Mouse (Mus musculus) liver, embryonic 14.5 days (tissue): Measurements from ENCODE around the gene Atpaf2.

Source experiments
- CTCF ChIP-seq: IDR thresholded peaks from 2 replicates; pipeline ENCODE4 v1.5.1; 2016; ENCODE audit warnings: antibody characterized with exemption, low read depth, control low read depth
- EP300 ChIP-seq: IDR thresholded peaks from 2 replicates; pipeline ENCODE4 v1.6.1; 2016; ENCODE audit warnings: antibody characterized with exemption, low read depth

- TF ChIP-seq CTCF (no peak), EP300 (no peak)
Observed at GRCm38 (mm10) chr11:60436618-60437017, 18.4 kb upstream of the Atpaf2 start.
